Comparison of ENCODE assay signal across 8 mouse cellular contexts in the genomic region with DNA sequence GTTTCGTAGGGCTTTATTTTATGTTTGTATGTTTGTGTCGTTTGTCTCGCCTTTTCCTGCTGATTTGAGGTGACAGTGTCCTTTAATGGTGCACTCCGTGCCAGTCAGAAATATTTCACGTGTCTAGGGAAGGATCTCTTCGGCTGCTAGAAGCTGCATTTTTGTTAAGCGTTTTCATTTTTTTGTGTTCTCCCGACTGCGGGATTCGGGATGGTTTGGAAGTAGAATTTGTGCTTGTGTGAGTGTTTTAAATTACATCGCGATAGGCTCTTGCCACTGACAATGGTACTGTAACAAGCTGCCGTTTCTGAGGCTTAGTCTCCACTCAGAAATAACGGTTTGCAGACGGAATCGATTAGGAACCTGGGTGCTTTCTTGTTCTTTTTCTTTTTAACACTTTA. TPM values are rescaled to one million over a fixed set of nuclear protein-coding genes. Genes with fewer than 3 reads are reported as not detected.
DNase-seq lines count a peak whose midpoint lies in the region; ATAC-seq and TF ChIP-seq lines count a peak whose summit lies in the region.

No protein-coding gene starts in this region.

- peaks cover 34% of the 10 kb centered on the region for H3K4me1 ChIP-seq in G1E (ENCODE audit: insufficient read depth, low read depth, low read length)
- H3K4me1 ChIP-seq in limb, embryonic 12.5 days (replicated peaks), result peaks cover 26% of the 10 kb centered on the region
- H3K4me1 ChIP-seq in olfactory bulb, adult 2 months (ENCODE audit: control insufficient read depth, insufficient read depth, low read length), result no peaks in the 10 kb centered on the region

- 2% methylated on average over 16 of the region's 16 CpGs for WGBS in limb, embryonic 12.5 days
- WGBS in olfactory bulb, adult 2 months, result under 1% methylated on average over 16 of the region's 16 CpGs

- no peak for ATAC-seq in G1E (ENCODE audit: extremely low read depth, insufficient number of reproducible peaks, low FRiP score, poor library complexity, severe bottlenecking)
- peak; percentile 13; the same call in 1 of the 2 replicates for ATAC-seq in erythroblast, adult 5-6 weeks (replicated peaks; ENCODE audit: low FRiP score, poor library complexity, severe bottlenecking)
- ATAC-seq in limb, embryonic 12.5 days (ENCODE audit: insufficient number of reproducible peaks, insufficient read depth, low FRiP score, low TSS enrichment, low read depth), result no peak

- peaks cover 8% of the 10 kb centered on the region; the same call in 1 of the 2 replicates for H3K27me3 ChIP-seq in G1E (ENCODE audit: insufficient read depth, low read length)
- H3K27me3 ChIP-seq in limb, embryonic 12.5 days, result no peaks in the 10 kb centered on the region

- H3K9ac ChIP-seq in limb, embryonic 12.5 days (replicated peaks), result peak overlapping the region; percentile 56

- peak overlapping the region; percentile 70; the same call in 1 of the 2 replicates for H3K27ac ChIP-seq in limb, embryonic 12.5 days
- peak overlapping the region; percentile 90; the same call in 1 of the 2 replicates for H3K27ac ChIP-seq in olfactory bulb, adult 2 months (ENCODE audit: insufficient read depth, low read depth, low read length)

- DNase-seq in kidney, adult 18-20 months, result peak; percentile 20
- no peak for DNase-seq in kidney, postnatal 4 days
- no peak for DNase-seq in G1E (ENCODE audit: low spot score)
- no peak for DNase-seq in thymus, adult 18-20 months
- DNase-seq in adrenal gland, postnatal 25 days, result no peak

- H3K9me3 ChIP-seq in G1E (replicated peaks), result no peaks in the 10 kb centered on the region
- no peaks in the 10 kb centered on the region for H3K9me3 ChIP-seq in limb, embryonic 12.5 days

- TF ChIP-seq POLR2A in olfactory bulb, adult 2 months (IDR thresholded peaks at IDR 0.05; ENCODE audit: insufficient read depth, low read depth, low read length), result no peak

- no peak for TF ChIP-seq CTCF in G1E (IDR thresholded peaks at IDR 0.05; ENCODE audit: low read depth, low read length)
- no peak for TF ChIP-seq CTCF in olfactory bulb, adult 2 months (IDR thresholded peaks at IDR 0.05; ENCODE audit: insufficient read depth, low read depth, low read length)

- H3K36me3 ChIP-seq in G1E (replicated peaks), result peaks cover 18% of the 10 kb centered on the region
- peaks cover 16% of the 10 kb centered on the region; the same call in 1 of the 2 replicates for H3K36me3 ChIP-seq in limb, embryonic 12.5 days

- peak overlapping the region; percentile 79 for H3K4me2 ChIP-seq in limb, embryonic 12.5 days

- peak overlapping the region; percentile 88 for H3K4me3 ChIP-seq in G1E (ENCODE audit: low read depth, low read length)
- H3K4me3 ChIP-seq in limb, embryonic 12.5 days (replicated peaks), result peak overlapping the region; percentile 72
- H3K4me3 ChIP-seq in olfactory bulb, adult 2 months (ENCODE audit: insufficient read depth, low read depth, low read length), result peak overlapping the region; percentile 68

RNA-seq across cellular contexts. Expression of a gene that starts 0.9 kb away (rescaled TPM):
- total RNA-seq in G1E (2014; fragmentation: Nextera tagmentation), result 3.4 and 4.4 TPM in 2 replicates
- total RNA-seq in G1E (2017), result 1.1 and 1.6 TPM in 2 replicates
- 0.01 and 0.08 TPM in 2 replicates for polyA plus RNA-seq in G1E (2012)
- total RNA-seq in erythroblast, adult 5-6 weeks (2015; ENCODE audit: low replicate concordance), result 30.4 and 43.3 TPM in 2 replicates
- 15.8 and 25.8 TPM in 2 replicates for total RNA-seq in erythroblast, adult 5-6 weeks (2017; ENCODE audit: low replicate concordance)
- 11.8 and 18.0 TPM in 2 replicates for polyA plus RNA-seq in limb, embryonic 12.5 days (2016; fragmentation: Nextera tagmentation; extraction: Ambion mirVana)
- not detected in 2 replicates for polyA plus RNA-seq in olfactory bulb, adult 2 months (2012; ENCODE audit: insufficient read depth, insufficient read length, low replicate concordance, missing spikeins)
- total RNA-seq in adrenal gland, postnatal 25 days (2021), result 2.8 and 3.2 TPM in 2 replicates
